Mouse (Mus musculus) liver, embryonic 14.5 days (tissue): Measurements from ENCODE around the gene Olfr979. TPM values are rescaled to one million over a fixed set of nuclear protein-coding genes. Genes with fewer than 3 reads are reported as not detected.

Source experiments
- ATAC-seq: fragments of 200-750 bp; cut with Nextera tagmentation; 2 replicates; pipeline ENCODE4 v1.8.0; 2017; ENCODE audit warnings: moderate number of reproducible peaks, mild to moderate bottlenecking, moderate library complexity; ENCODE audit not compliant: insufficient read depth
- DNase-seq, 3 experiments: peaks; one replicate each; pipeline ENCODE4 v3.0.0-alpha.2; 2012 to 2013; ENCODE audit warnings: low read depth in 3 of 3, low spot score in 3 of 3
- H3K27ac ChIP-seq: fragments of 300-500 bp; sonication (generic); 2 replicates; pipeline ENCODE4 v1.5.1; 2014; ENCODE audit warnings: moderate library complexity, mild to moderate bottlenecking, control low read depth, inconsistent platforms
- H3K27me3 ChIP-seq: fragments of 300-500 bp; sonication (generic); 2 replicates; pipeline ENCODE4 v1.6.1; 2014; ENCODE audit warnings: mild to moderate bottlenecking, low read length, moderate library complexity; ENCODE audit not compliant: control insufficient read depth, insufficient read depth
- H3K36me3 ChIP-seq: fragments of 300-500 bp; sonication (generic); replicated peaks from 2 replicates; pipeline ENCODE4 v1.6.1; 2014; ENCODE audit warnings: low read depth; ENCODE audit not compliant: control insufficient read depth, insufficient read depth
- H3K4me1 ChIP-seq, 2 experiments: fragments of 200-500 bp in 1 of 2; fragments of 300-500 bp in 1 of 2; sonication (generic) in 1 of 2; replicated peaks; 2 replicates each; pipeline ENCODE4 v1.6.1; 2012 to 2014; ENCODE audit warnings: antibody characterized with exemption in 1 of 2, inconsistent platforms in 1 of 2, low read length in 1 of 2; ENCODE audit not compliant: control insufficient read depth in 2 of 2, insufficient read depth in 2 of 2
- H3K4me2 ChIP-seq: fragments of 300-500 bp; sonication (generic); 2 replicates; pipeline ENCODE4 v1.6.1; 2014; ENCODE audit warnings: low read depth, mild to moderate bottlenecking, control low read depth, moderate library complexity
- H3K4me3 ChIP-seq, 2 experiments: fragments of 200-500 bp in 1 of 2; fragments of 300-500 bp in 1 of 2; sonication (generic) in 1 of 2; 2 replicates each; pipeline ENCODE4 v1.5.1; 2012 to 2014; ENCODE audit warnings: low read depth in 2 of 2, low read length in 2 of 2, mild to moderate bottlenecking in 2 of 2, control low read depth in 1 of 2, inconsistent platforms in 1 of 2, moderate library complexity in 1 of 2; ENCODE audit not compliant: insufficient read depth in 1 of 2
- H3K9ac ChIP-seq: fragments of 300-500 bp; sonication (generic); replicated peaks from 2 replicates; pipeline ENCODE4 v1.6.1; 2014; ENCODE audit warnings: mild to moderate bottlenecking, control low read depth, moderate library complexity
- H3K9me3 ChIP-seq: fragments of 300-500 bp; sonication (generic); 2 replicates; pipeline ENCODE4 v1.6.1; 2016; ENCODE audit warnings: low read length, mixed read lengths; ENCODE audit not compliant: control insufficient read depth
- CTCF ChIP-seq: IDR thresholded peaks from 2 replicates; pipeline ENCODE4 v1.5.1; 2016; ENCODE audit warnings: antibody characterized with exemption, low read depth, control low read depth
- EP300 ChIP-seq: IDR thresholded peaks from 2 replicates; pipeline ENCODE4 v1.6.1; 2016; ENCODE audit warnings: antibody characterized with exemption, low read depth
- WGBS: fragments of 180-500 bp; shearing (Covaris S2); extraction: QIAGEN DNeasy Blood & Tissue Kit; methylation state at CpG from one replicate; pipeline ENCODE4 v1.1.7; 2014; ENCODE audit not compliant: insufficient replicate concordance; 5-methylcytosine and 5-hydroxymethylcytosine counted together
- polyA plus RNA-seq, 2 experiments: library from polyadenylated mRNA; depleted of rRNA in 1 of 2; stranded (reverse) in 1 of 2; unstranded in 1 of 2; fragments of >200 nt; fragmentation: Nextera tagmentation in 1 of 2; extraction: Ambion mirVana in 1 of 2; gene quantifications; 2 replicates each; pipeline versions ENCODE4 v1.2.1 to v1.2.3; 2012 to 2014

Olfr979 gene
- polyA plus RNA-seq, 2 experiments, result not detected

DNA sequence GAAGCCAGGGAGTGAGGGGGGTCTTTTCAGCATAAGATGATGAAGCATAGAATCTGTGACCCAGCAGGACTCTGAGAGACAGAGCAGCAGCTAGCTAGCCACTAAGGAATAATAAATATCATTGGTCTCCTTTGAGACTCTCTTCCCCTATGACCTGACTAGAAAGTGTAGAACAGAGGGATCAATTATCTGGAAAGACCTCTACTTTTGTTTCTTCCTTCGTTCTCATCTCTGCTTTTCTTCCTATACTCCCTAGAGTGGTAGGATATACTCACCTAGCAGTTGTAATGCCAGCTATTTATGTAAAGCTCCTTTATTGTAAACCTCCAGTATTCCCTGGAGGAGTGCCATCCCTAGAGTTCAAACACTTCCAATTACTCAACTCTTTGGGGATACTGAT, 51.3 kb downstream of the Olfr979 start, which contains the start of gene Olfr975:
Gene Olfr975 (minus strand): TSS at position 101 of the 400 bp plus-strand sequence.
- H3K27me3 ChIP-seq, result no peaks in the 10 kb centered on the region
- H3K36me3 ChIP-seq, result no peaks in the 10 kb centered on the region
- H3K4me2 ChIP-seq, result no peak within 1 kb of the TSS
- H3K4me1 ChIP-seq, result no peaks in the 10 kb centered on the region
- H3K9ac ChIP-seq, result no peak within 1 kb of the TSS
- DNase-seq (no peak), ATAC-seq (no peak)
- no peaks in the 10 kb centered on the region for H3K9me3 ChIP-seq
- TF ChIP-seq EP300 (no peak), CTCF (no peak)
- no peak within 1 kb of the TSS for H3K4me3 ChIP-seq
- no peak within 1 kb of the TSS for H3K27ac ChIP-seq
- WGBS, result 43% methylated on average over 1 of the region's 1 CpGs

Other genes with a start within 250 kb of the Olfr979 start
- gene Olfr968, start 220.2 kb downstream of the Olfr979 start, polyA plus RNA-seq (2012; rRNA removed), result not detected in 2 replicates
- not detected in 2 replicates for gene Olfr968, start 220.2 kb downstream of the Olfr979 start, polyA plus RNA-seq (2014; fragmentation: Nextera tagmentation; extraction: Ambion mirVana)
- not detected in 2 replicates for gene Olfr969, start 212.5 kb downstream of the Olfr979 start, polyA plus RNA-seq (2012; rRNA removed)
- gene Olfr969, start 212.5 kb downstream of the Olfr979 start, polyA plus RNA-seq (2014; fragmentation: Nextera tagmentation; extraction: Ambion mirVana), result not detected in 2 replicates
- not detected in 2 replicates for gene Olfr970, start 194.6 kb downstream of the Olfr979 start, polyA plus RNA-seq (2012; rRNA removed)
- gene Olfr970, start 194.6 kb downstream of the Olfr979 start, polyA plus RNA-seq (2014; fragmentation: Nextera tagmentation; extraction: Ambion mirVana), result not detected in 2 replicates
- not detected in 2 replicates for gene Olfr971, start 166.6 kb downstream of the Olfr979 start, polyA plus RNA-seq (2012; rRNA removed)
- gene Olfr971, start 166.6 kb downstream of the Olfr979 start, polyA plus RNA-seq (2014; fragmentation: Nextera tagmentation; extraction: Ambion mirVana), result not detected in 2 replicates
- not detected in 2 replicates for gene Olfr972, start 137.0 kb downstream of the Olfr979 start, polyA plus RNA-seq (2012; rRNA removed)
- not detected in 2 replicates for gene Olfr972, start 137.0 kb downstream of the Olfr979 start, polyA plus RNA-seq (2014; fragmentation: Nextera tagmentation; extraction: Ambion mirVana)
- not detected in 2 replicates for gene Olfr229, start 96.1 kb downstream of the Olfr979 start, polyA plus RNA-seq (2012; rRNA removed)
- gene Olfr229, start 96.1 kb downstream of the Olfr979 start, polyA plus RNA-seq (2014; fragmentation: Nextera tagmentation; extraction: Ambion mirVana), result not detected in 2 replicates
- not detected in 2 replicates for gene Olfr974, start 66.0 kb downstream of the Olfr979 start, polyA plus RNA-seq (2012; rRNA removed)
- not detected in 2 replicates for gene Olfr974, start 66.0 kb downstream of the Olfr979 start, polyA plus RNA-seq (2014; fragmentation: Nextera tagmentation; extraction: Ambion mirVana)
- gene Olfr975, start 51.4 kb downstream of the Olfr979 start, polyA plus RNA-seq (2012; rRNA removed), result not detected in 2 replicates
- gene Olfr975, start 51.4 kb downstream of the Olfr979 start, polyA plus RNA-seq (2014; fragmentation: Nextera tagmentation; extraction: Ambion mirVana), result not detected in 2 replicates
- not detected in 2 replicates for gene Olfr976, start 42.3 kb downstream of the Olfr979 start, polyA plus RNA-seq (2012; rRNA removed)
- not detected in 2 replicates for gene Olfr976, start 42.3 kb downstream of the Olfr979 start, polyA plus RNA-seq (2014; fragmentation: Nextera tagmentation; extraction: Ambion mirVana)
- gene Olfr978, start 11.4 kb downstream of the Olfr979 start, polyA plus RNA-seq (2012; rRNA removed), result not detected in 2 replicates
- not detected in 2 replicates for gene Olfr978, start 11.4 kb downstream of the Olfr979 start, polyA plus RNA-seq (2014; fragmentation: Nextera tagmentation; extraction: Ambion mirVana)
- not detected in 2 replicates for gene Olfr980, start 6.1 kb upstream of the Olfr979 start, polyA plus RNA-seq (2012; rRNA removed)
- gene Olfr980, start 6.1 kb upstream of the Olfr979 start, polyA plus RNA-seq (2014; fragmentation: Nextera tagmentation; extraction: Ambion mirVana), result not detected in 2 replicates
- not detected in 2 replicates for gene Olfr981, start 18.0 kb upstream of the Olfr979 start, polyA plus RNA-seq (2012; rRNA removed)
- not detected in 2 replicates for gene Olfr981, start 18.0 kb upstream of the Olfr979 start, polyA plus RNA-seq (2014; fragmentation: Nextera tagmentation; extraction: Ambion mirVana)
- gene Olfr982, start 70.4 kb upstream of the Olfr979 start, polyA plus RNA-seq (2012; rRNA removed), result not detected in 2 replicates
- not detected in 2 replicates for gene Olfr982, start 70.4 kb upstream of the Olfr979 start, polyA plus RNA-seq (2014; fragmentation: Nextera tagmentation; extraction: Ambion mirVana)
- gene Olfr983, start 90.1 kb upstream of the Olfr979 start, polyA plus RNA-seq (2012; rRNA removed), result not detected in 2 replicates
- gene Olfr983, start 90.1 kb upstream of the Olfr979 start, polyA plus RNA-seq (2014; fragmentation: Nextera tagmentation; extraction: Ambion mirVana), result not detected in 2 replicates
- gene Olfr984, start 110.7 kb upstream of the Olfr979 start, polyA plus RNA-seq (2012; rRNA removed), result not detected in 2 replicates
- gene Olfr984, start 110.7 kb upstream of the Olfr979 start, polyA plus RNA-seq (2014; fragmentation: Nextera tagmentation; extraction: Ambion mirVana), result not detected in 2 replicates
- not detected in 2 replicates for gene Olfr985, start 126.7 kb upstream of the Olfr979 start, polyA plus RNA-seq (2012; rRNA removed)
- gene Olfr985, start 126.7 kb upstream of the Olfr979 start, polyA plus RNA-seq (2014; fragmentation: Nextera tagmentation; extraction: Ambion mirVana), result not detected in 2 replicates
- gene Tmem225, start 144.7 kb upstream of the Olfr979 start, polyA plus RNA-seq (2012; rRNA removed), result not detected in 2 replicates
- gene Tmem225, start 144.7 kb upstream of the Olfr979 start, polyA plus RNA-seq (2014; fragmentation: Nextera tagmentation; extraction: Ambion mirVana), result not detected in 2 replicates
- gene Olfr986, start 177.5 kb upstream of the Olfr979 start, polyA plus RNA-seq (2012; rRNA removed), result not detected in 2 replicates
- not detected in 2 replicates for gene Olfr986, start 177.5 kb upstream of the Olfr979 start, polyA plus RNA-seq (2014; fragmentation: Nextera tagmentation; extraction: Ambion mirVana)
- 0.41 and 0.57 TPM in 2 replicates for gene Zfp202, start 188.9 kb upstream of the Olfr979 start, polyA plus RNA-seq (2012; rRNA removed)
- gene Zfp202, start 188.9 kb upstream of the Olfr979 start, polyA plus RNA-seq (2014; fragmentation: Nextera tagmentation; extraction: Ambion mirVana), result 0.68 and 0.74 TPM in 2 replicates